Mouse (Mus musculus) liver, postnatal 0 days (tissue): ENCODE measurements around the gene Rftn2.

ENCODE experiments used
- CTCF ChIP-seq: sonication (generic); IDR thresholded peaks from 2 replicates; pipeline ENCODE4 v1.5.1; 2016; ENCODE audit warnings: antibody characterized with exemption, low read depth
- EP300 ChIP-seq: IDR thresholded peaks from 2 replicates; pipeline ENCODE4 v1.6.1; 2016; ENCODE audit warnings: antibody characterized with exemption, low read depth, mild to moderate bottlenecking

- TF ChIP-seq CTCF (no peak), EP300 (no peak)
These were observed 18.0 kb downstream of the Rftn2 start for GRCm38 (mm10) chr1:55208500-55209140.
